In the genomic region with DNA sequence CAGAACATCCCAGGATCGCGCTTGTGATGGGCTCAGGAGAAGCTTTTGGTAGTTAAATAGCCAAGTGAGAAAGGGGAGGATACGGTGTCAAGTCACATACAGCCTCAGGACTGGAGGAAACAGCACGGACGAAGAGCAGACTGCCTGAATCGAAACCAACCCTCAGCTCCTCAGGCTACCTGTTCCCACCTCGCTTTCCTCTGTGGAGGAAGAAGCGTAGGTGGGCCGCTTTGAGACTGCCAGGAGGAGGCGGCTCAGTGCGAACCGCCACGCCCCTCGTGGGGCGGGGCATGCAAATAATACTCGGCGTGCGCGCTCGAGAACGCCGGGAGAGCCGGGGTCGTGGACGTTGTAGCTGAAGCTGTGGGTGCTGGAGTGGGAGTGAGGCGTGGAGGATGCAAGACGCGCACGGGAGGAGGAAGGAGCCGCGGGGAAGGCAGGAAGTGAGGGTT, we compare ENCODE assay signal across 8 mouse cellular contexts. TPM values are rescaled to one million over a fixed set of nuclear protein-coding genes. Genes with fewer than 3 reads are reported as not detected.
DNase-seq lines count a peak whose midpoint lies in the region; ATAC-seq and TF ChIP-seq lines count a peak whose summit lies in the region.
"Not testable (repeated sequence)": the region's sequence is repeated elsewhere in the genome, so short reads cannot be mapped to it uniquely, and the experiment has no call there.

No protein-coding gene starts in this region.

- peak overlapping the region; percentile 23 to 48 (median 48) for H3K4me3 ChIP-seq in CH12.LX (replicated peaks in 1 of 3; ENCODE audit: low read depth in 2 of 3, low read length in 2 of 3, poor library complexity in 1 of 3)
- H3K4me3 ChIP-seq in forebrain, embryonic 11.5 days (ENCODE audit: low read depth, low read length): peak overlapping the region; percentile 34
- H3K4me3 ChIP-seq in heart, embryonic 16.5 days (ENCODE audit: low read length): peak overlapping the region; percentile 70
- H3K4me3 ChIP-seq in liver, embryonic 15.5 days (replicated peaks): peak overlapping the region; percentile 55
- H3K4me3 ChIP-seq in neural tube, embryonic 12.5 days: peak overlapping the region; percentile 34
- peak overlapping the region; percentile 48 for H3K4me3 ChIP-seq in stomach, postnatal 0 days (ENCODE audit: low read depth, low read length)

- H3K9ac ChIP-seq in CH12.LX (ENCODE audit: insufficient read depth, low read depth): peak overlapping the region; percentile 51
- peak overlapping the region; percentile 49; the same call in 1 of the 2 replicates for H3K9ac ChIP-seq in forebrain, embryonic 11.5 days (ENCODE audit: low read length)
- peak overlapping the region; percentile 69 for H3K9ac ChIP-seq in heart, embryonic 16.5 days (ENCODE audit: low read length)
- H3K9ac ChIP-seq in liver, embryonic 15.5 days: peak overlapping the region; percentile 25; the same call in 1 of the 2 replicates
- H3K9ac ChIP-seq in neural tube, embryonic 12.5 days: not testable (repeated sequence)
- peak overlapping the region; percentile 56 for H3K9ac ChIP-seq in stomach, postnatal 0 days (ENCODE audit: low read length)

- not testable (repeated sequence) for TF ChIP-seq RAD21 in CH12.LX (IDR thresholded peaks at IDR 0.05; ENCODE audit: low read depth, low read length)

- ATAC-seq in forebrain, embryonic 11.5 days (replicated peaks; ENCODE audit: low FRiP score): peak; percentile 92
- ATAC-seq in heart, embryonic 16.5 days (replicated peaks; ENCODE audit: extremely low read depth, insufficient read depth, low FRiP score): peak; percentile 80
- peak; percentile 74 for ATAC-seq in liver, embryonic 15.5 days (ENCODE audit: insufficient read depth)
- peak; percentile 92 for ATAC-seq in neural tube, embryonic 12.5 days (ENCODE audit: low FRiP score, low read depth)
- ATAC-seq in stomach, postnatal 0 days (ENCODE audit: low FRiP score, low TSS enrichment): peak; percentile 88

- in situ Hi-C loops in CH12.LX (cut with MboI; ENCODE audit: low pct_ligation_motif_present, low pct_unique_long_range_greater_than_20kb, low sequenced_read_pairs): not testable (repeated sequence)

- H3K4me1 ChIP-seq in CH12.LX (ENCODE audit: control insufficient read depth in 1 of 2, insufficient read depth in 2 of 2): peaks cover 0 to 19% of the 10 kb centered on the region in 2 experiments; a peak in 2 of 4 replicates
- H3K4me1 ChIP-seq in forebrain, embryonic 11.5 days (replicated peaks; ENCODE audit: control insufficient read depth, insufficient read depth, low read length); heart, embryonic 16.5 days (ENCODE audit: control insufficient read depth, insufficient read depth, low read length); liver, embryonic 15.5 days (replicated peaks); neural tube, embryonic 12.5 days; stomach, postnatal 0 days (replicated peaks; ENCODE audit: control insufficient read depth, insufficient read depth): not testable (repeated sequence)

- dilution Hi-C loops in CH12.LX (cut with MboI; ENCODE audit: extremely low pct_ligation_motif_present, extremely low pct_unique_long_range_greater_than_20kb, low sequenced_read_pairs): not testable (repeated sequence)

- H3K27me3 ChIP-seq in CH12.LX (replicated peaks); neural tube, embryonic 12.5 days (replicated peaks); stomach, postnatal 0 days (ENCODE audit: control insufficient read depth, insufficient read depth, low read length): not testable (repeated sequence)
- peaks cover 10% of the 10 kb centered on the region for H3K27me3 ChIP-seq in forebrain, embryonic 11.5 days (ENCODE audit: control insufficient read depth, insufficient read depth, low read length)
- H3K27me3 ChIP-seq in heart, embryonic 16.5 days (ENCODE audit: control insufficient read depth, insufficient read depth, low read length): peaks cover 11% of the 10 kb centered on the region; the same call in 1 of the 2 replicates
- peaks cover 45% of the 10 kb centered on the region for H3K27me3 ChIP-seq in liver, embryonic 15.5 days

- DNase-seq in CH12.LX (ENCODE audit: extremely low read depth): peak; percentile 80
- DNase-seq in c-Kit-positive CD71-positive TER-119-negative erythroid progenitor cells, embryonic 14.5 days (ENCODE audit: low read depth): peak; percentile 76
- peak; percentile 89 for DNase-seq in forebrain, embryonic 11.5 days (ENCODE audit: low spot score)
- peak; percentile 84 to 88 for DNase-seq in kidney, postnatal 25 days
- DNase-seq in stomach, postnatal 0 days (ENCODE audit: low spot score): peak; percentile 85

- TF ChIP-seq EP300 in CH12.LX (IDR thresholded peaks at IDR 0.05; ENCODE audit: low read length): 0 out of 2 replicates have a peak, but pooled peaks have one; percentile 14
- TF ChIP-seq EP300 in stomach, postnatal 0 days (optimal IDR thresholded peaks at IDR 0.05): not testable (repeated sequence)

- not testable (repeated sequence) for TF ChIP-seq CTCF in CH12.LX (conservative IDR thresholded peaks at IDR 0.05 in 1 of 2, IDR thresholded peaks at IDR 0.05 in 1 of 2; ENCODE audit: low read depth in 2 of 2, low read length in 2 of 2)
- TF ChIP-seq CTCF in stomach, postnatal 0 days (IDR thresholded peaks at IDR 0.05; ENCODE audit: low read depth): 0 out of 2 replicates have a peak, but pooled peaks have one; percentile 22

- not testable (repeated sequence) for TF ChIP-seq POLR2A in CH12.LX (IDR thresholded peaks at IDR 0.05; ENCODE audit: low read depth, low read length)

- peak overlapping the region; percentile 89 for H3K4me2 ChIP-seq in CH12.LX (ENCODE audit: insufficient read depth, low read depth, poor library complexity, severe bottlenecking)
- peak overlapping the region; percentile 58 for H3K4me2 ChIP-seq in forebrain, embryonic 11.5 days (ENCODE audit: low read depth, low read length, severe bottlenecking)
- peak overlapping the region; percentile 87 for H3K4me2 ChIP-seq in heart, embryonic 16.5 days (ENCODE audit: low read depth, low read length)
- peak overlapping the region; percentile 73 for H3K4me2 ChIP-seq in liver, embryonic 15.5 days
- H3K4me2 ChIP-seq in neural tube, embryonic 12.5 days (replicated peaks): peak overlapping the region; percentile 64
- H3K4me2 ChIP-seq in stomach, postnatal 0 days (replicated peaks; ENCODE audit: low read depth): peak overlapping the region; percentile 70

- under 1% methylated on average over 25 of the region's 31 CpGs for WGBS in forebrain, embryonic 11.5 days
- under 1% methylated on average over 25 of the region's 31 CpGs for WGBS in heart, embryonic 16.5 days
- 1% methylated on average over 25 of the region's 31 CpGs for WGBS in liver, embryonic 15.5 days (ENCODE audit: insufficient replicate concordance)
- under 1% methylated on average over 25 of the region's 31 CpGs for WGBS in neural tube, embryonic 12.5 days
- under 1% methylated on average over 25 of the region's 31 CpGs for WGBS in stomach, postnatal 0 days

- H3K36me3 ChIP-seq in CH12.LX (replicated peaks in 1 of 2; ENCODE audit: control insufficient read depth in 1 of 2, insufficient read depth in 1 of 2, low read length in 1 of 2); forebrain, embryonic 11.5 days (ENCODE audit: control insufficient read depth, insufficient read depth, low read length); heart, embryonic 16.5 days (ENCODE audit: control insufficient read depth, insufficient read depth); liver, embryonic 15.5 days (replicated peaks); neural tube, embryonic 12.5 days; stomach, postnatal 0 days (ENCODE audit: control insufficient read depth, insufficient read depth, low read length): not testable (repeated sequence)

- H3K79me2 ChIP-seq in CH12.LX (replicated peaks; ENCODE audit: control insufficient read depth, extremely low read depth, insufficient read depth, poor library complexity, severe bottlenecking): not testable (repeated sequence)

- not testable (repeated sequence) for H3K27ac ChIP-seq in CH12.LX (ENCODE audit: insufficient read depth, low read depth); forebrain, embryonic 11.5 days (ENCODE audit: low read depth, low read length); heart, embryonic 16.5 days (ENCODE audit: low read length); liver, embryonic 15.5 days (replicated peaks); neural tube, embryonic 12.5 days
- 0 out of 2 replicates have a peak overlapping the region, but pooled peaks have one; percentile 24 for H3K27ac ChIP-seq in stomach, postnatal 0 days (replicated peaks)

- H3K9me3 ChIP-seq in CH12.LX (replicated peaks; ENCODE audit: low read length); forebrain, embryonic 11.5 days (ENCODE audit: control insufficient read depth, low read length); heart, embryonic 16.5 days (replicated peaks; ENCODE audit: control insufficient read depth, low read length); liver, embryonic 15.5 days (replicated peaks); neural tube, embryonic 12.5 days; stomach, postnatal 0 days (ENCODE audit: control insufficient read depth, low read length): not testable (repeated sequence)

RNA-seq across cellular contexts. Expression of a gene that starts 13.6 kb away (rescaled TPM):
- total RNA-seq in CH12.LX (2012; rRNA removed) (46.4 and 50.6 TPM in 2 replicates), CH12.LX (2014; rRNA removed) (51.9 and 52.4 TPM in 2 replicates)
- 64.3 and 69.8 TPM in 2 replicates for polyA plus RNA-seq in CH12.LX (2012; ENCODE audit: insufficient read length, low read depth)
- 3.3 and 4.5 TPM in 2 replicates for polyA plus RNA-seq in forebrain, embryonic 11.5 days (2014; fragmentation: Nextera tagmentation; extraction: Ambion mirVana)
- polyA plus RNA-seq in heart, embryonic 16.5 days (2015; fragmentation: Nextera tagmentation; extraction: Ambion mirVana): 9.5 and 18.8 TPM in 2 replicates
- polyA plus RNA-seq in liver, embryonic 15.5 days (2015; fragmentation: Nextera tagmentation; extraction: Ambion mirVana): 7.6 and 8.1 TPM in 2 replicates
- 31.0 and 40.3 TPM in 2 replicates for polyA plus RNA-seq in neural tube, embryonic 12.5 days (2016; fragmentation: Nextera tagmentation; extraction: Ambion mirVana)
- polyA plus RNA-seq in stomach, postnatal 0 days (2015; fragmentation: Nextera tagmentation; extraction: Ambion mirVana): 34.6 and 37.7 TPM in 2 replicates

RNA-seq across cellular contexts. Expression of a gene that starts 58.4 kb away (rescaled TPM):
- total RNA-seq in CH12.LX (2012; rRNA removed) (17.6 and 17.8 TPM in 2 replicates), CH12.LX (2014; rRNA removed) (21.3 and 21.4 TPM in 2 replicates)
- polyA plus RNA-seq in CH12.LX (2012; ENCODE audit: insufficient read length, low read depth): 24.8 and 26.5 TPM in 2 replicates
- polyA plus RNA-seq in forebrain, embryonic 11.5 days (2014; fragmentation: Nextera tagmentation; extraction: Ambion mirVana): 14.5 and 16.8 TPM in 2 replicates
- polyA plus RNA-seq in heart, embryonic 16.5 days (2015; fragmentation: Nextera tagmentation; extraction: Ambion mirVana): 22.9 and 23.4 TPM in 2 replicates
- 66.1 and 71.5 TPM in 2 replicates for polyA plus RNA-seq in liver, embryonic 15.5 days (2015; fragmentation: Nextera tagmentation; extraction: Ambion mirVana)
- 13.6 and 14.2 TPM in 2 replicates for polyA plus RNA-seq in neural tube, embryonic 12.5 days (2016; fragmentation: Nextera tagmentation; extraction: Ambion mirVana)
- 44.0 and 44.8 TPM in 2 replicates for polyA plus RNA-seq in stomach, postnatal 0 days (2015; fragmentation: Nextera tagmentation; extraction: Ambion mirVana)

RNA-seq across cellular contexts. Expression of a gene that starts 58.4 kb away (rescaled TPM):
- 0.04 and 0.17 TPM in 2 replicates for total RNA-seq in CH12.LX (2012; rRNA removed)
- 0.26 TPM in 1 of 2 replicates, not detected in the other for total RNA-seq in CH12.LX (2014; rRNA removed)
- not detected in 2 replicates for polyA plus RNA-seq in CH12.LX (2012; ENCODE audit: insufficient read length, low read depth)
- polyA plus RNA-seq in forebrain, embryonic 11.5 days (2014; fragmentation: Nextera tagmentation; extraction: Ambion mirVana): 11.9 and 12.4 TPM in 2 replicates
- polyA plus RNA-seq in heart, embryonic 16.5 days (2015; fragmentation: Nextera tagmentation; extraction: Ambion mirVana): 2.0 and 3.4 TPM in 2 replicates
- polyA plus RNA-seq in liver, embryonic 15.5 days (2015; fragmentation: Nextera tagmentation; extraction: Ambion mirVana): 0.79 and 0.96 TPM in 2 replicates
- 29.2 and 30.2 TPM in 2 replicates for polyA plus RNA-seq in neural tube, embryonic 12.5 days (2016; fragmentation: Nextera tagmentation; extraction: Ambion mirVana)
- polyA plus RNA-seq in stomach, postnatal 0 days (2015; fragmentation: Nextera tagmentation; extraction: Ambion mirVana): 0.69 and 0.87 TPM in 2 replicates
